Mouse (Mus musculus) spleen, adult 12 weeks (tissue): ENCODE measurements around the gene Xirp1.

ENCODE experiments used
- DNase-seq: peaks from one replicate; pipeline ENCODE4 v3.0.0; 2022; ENCODE audit warnings: low spot score

Gene Xirp1

DNA sequence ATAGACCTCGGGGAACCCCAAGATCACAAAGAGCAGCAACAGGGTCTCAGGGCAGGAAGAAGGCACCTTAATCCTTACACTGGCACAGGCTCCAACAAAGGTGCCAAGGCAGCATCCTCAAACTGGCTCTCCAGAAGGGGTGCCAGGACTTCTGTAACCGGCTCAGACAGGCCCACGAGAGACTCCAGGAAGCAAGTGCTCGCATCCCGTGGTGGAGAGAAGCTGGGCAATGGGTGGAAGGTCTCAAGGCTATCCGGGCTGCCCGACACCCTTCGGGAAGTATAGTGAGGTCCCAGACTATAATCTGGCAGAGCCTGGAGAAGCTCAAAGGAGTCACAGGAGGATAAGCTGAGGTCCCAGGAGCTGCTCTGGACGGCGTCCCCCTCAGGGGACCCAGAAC, 51.2 kb downstream of the Xirp1 start:
- no peak for DNase-seq

DNA sequence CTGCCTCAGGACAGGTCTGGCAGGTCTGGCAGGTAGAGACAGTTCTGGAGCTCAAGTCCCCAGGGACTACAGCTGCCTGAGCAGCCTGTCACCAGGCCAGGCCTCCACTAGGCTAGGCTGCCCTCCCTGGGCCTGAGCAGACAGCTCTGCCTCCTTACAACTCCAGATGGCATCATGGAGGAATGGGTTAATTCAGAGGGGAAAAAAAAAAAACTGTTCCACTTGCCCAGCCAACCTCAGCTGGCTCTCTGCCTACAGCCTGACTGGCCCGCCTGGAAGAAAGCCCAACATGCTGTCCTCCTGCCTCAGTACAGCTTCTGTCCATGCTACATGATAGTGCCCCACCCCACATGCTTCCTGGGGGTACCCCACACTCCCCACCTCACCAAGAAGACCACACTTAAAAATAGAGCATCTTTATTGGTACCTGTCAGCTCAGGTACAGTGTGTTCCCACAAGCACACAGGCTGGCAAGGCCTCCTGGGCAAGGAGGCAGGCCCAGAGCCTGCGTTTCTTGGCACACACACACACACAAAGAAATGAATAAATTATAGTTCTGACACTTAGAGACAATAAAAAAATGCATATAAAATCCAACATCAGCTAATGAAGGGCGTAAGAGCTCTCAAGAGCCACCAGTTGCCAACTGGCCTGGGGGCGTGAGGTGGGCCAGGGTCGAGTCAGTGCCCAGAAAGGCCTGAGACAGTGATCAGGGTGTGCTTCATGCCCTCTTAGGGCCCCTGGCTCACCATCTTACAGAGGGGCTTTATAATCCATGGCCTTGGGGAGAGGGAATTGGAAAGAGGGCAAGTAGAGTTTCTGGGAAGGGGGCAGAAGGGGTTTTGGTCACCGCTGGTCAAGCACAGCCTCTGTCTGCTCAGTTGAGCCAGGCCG, 52.4 kb downstream of the Xirp1 start:
- no peak for DNase-seq

DNA sequence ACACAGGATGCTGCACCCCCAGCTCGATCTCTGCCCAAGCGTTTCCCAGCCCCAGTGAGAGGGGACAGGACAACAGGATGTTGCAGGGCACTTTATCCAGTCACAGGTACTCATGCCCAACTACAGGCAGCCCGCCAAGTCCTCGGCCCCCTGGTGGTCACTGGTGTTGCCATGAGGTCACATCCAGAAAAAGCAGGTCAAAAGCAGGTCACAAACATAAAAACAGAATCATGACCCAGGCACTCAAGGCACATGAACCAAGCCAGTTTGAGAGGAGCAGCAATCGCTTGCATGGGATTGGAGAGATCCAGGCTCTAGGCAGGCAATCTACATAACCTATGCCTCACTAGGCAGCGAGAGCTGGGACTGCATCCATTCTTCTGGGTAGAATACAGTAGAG, 53.2 kb downstream of the Xirp1 start:
- DNase-seq = no peak

DNA sequence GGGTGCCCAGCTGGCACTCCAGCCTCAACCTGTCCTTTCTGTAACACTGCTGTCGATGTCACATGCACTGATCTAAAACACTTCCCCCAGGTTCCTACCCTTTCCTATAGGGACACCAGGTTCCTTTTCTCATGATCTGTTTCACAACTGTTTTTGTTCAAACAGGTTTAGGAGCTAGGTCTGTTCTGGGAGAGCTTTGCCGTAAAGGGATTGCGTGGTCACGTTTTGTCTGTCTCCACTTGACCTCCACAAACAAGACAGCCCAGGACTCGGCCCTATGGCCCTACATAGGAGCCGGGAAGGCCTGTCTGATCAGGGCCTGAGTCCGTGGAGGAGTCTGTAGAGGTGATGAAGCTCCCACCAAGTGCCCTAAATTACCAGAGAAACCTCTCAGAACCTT, 53.6 kb downstream of the Xirp1 start:
- DNase-seq = no peak

DNA sequence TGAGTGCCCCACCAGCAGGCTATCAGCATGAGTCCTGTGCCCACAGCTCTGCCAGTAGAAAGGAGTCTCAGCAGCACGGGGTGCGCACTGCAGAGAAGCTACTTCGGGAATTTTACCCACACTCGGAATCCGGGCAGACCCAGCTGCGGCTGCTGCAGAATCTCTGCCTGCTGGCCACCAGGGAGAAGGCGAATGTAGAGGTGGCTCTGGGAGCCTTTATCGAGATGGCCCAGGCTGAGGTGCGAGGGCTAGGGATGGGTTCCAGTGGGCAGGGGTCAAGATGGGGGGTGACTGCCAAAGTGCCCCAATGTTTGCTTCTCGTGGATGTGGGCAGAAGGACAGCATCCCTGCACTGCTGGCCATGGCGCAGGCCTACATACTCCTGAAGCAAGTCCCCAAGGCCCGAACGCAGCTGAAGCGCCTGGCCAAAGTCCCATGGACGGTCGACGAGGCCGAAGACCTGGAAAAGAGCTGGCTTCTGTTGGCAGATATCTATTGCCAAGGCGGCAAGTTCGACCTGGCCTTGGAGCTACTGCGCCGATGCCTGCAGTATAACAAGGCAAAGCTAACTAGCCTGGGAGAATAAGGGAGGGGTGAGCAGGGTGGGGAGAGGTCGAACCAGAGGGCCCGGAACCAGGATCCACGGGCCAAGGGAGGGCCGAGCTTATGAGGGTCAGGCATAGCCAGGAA, 57.0 kb downstream of the Xirp1 start:
- no peak for DNase-seq

DNA sequence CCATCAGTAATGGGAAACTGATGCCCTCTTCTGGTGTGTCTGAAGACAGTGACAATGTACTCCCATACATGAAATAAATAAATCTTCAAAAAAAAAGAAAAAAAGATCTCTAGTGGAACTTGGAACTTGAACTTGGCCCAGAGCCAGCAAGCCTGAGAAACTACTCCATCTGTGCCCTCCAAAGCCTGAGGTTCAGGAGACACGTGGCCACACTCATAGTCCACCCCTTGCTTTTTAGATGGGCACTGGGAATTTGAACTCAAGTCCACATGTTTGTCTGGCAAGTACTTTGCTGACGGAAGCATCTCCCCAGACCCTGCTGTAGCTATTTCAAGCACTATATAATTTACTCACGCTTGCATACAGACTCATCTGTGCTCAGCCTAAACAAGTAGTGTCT, 58.2 kb downstream of the Xirp1 start:
- no peak for DNase-seq

DNA sequence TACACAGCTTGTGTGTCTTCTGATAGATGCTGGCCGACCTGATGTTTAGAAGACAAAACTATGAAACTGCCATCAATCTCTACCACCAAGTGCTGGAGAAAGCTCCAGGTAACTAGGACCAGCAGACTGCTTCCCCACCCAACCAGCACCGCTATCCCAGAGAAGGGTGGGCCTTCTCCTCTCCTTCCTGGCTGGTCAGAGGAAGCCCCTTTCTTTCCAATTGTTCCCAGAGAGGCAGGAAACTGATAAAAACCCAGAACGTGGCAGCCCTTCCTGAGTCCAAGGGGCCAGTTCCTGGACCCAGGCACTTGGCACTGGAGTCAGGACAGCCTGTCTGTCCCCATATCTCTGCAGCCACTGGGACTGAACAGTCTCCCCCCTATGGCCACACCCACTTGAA, 59.2 kb downstream of the Xirp1 start:
- no peak for DNase-seq
